Mouse (Mus musculus) heart, postnatal 14 days (tissue): ENCODE data around the gene Igsf6. TPM values are rescaled to one million over a fixed set of nuclear protein-coding genes. Genes with fewer than 3 reads are reported as not detected.
"Not testable (repeated sequence)": the region's sequence is repeated elsewhere in the genome, so short reads cannot be mapped to it uniquely, and the experiment has no call there.

ENCODE experiments used
- DNase-seq, 2 experiments: peaks; one replicate each; pipeline ENCODE4 v3.0.0; 2021 to 2022
- intact Hi-C: fragments of 180-260 bp; cut with DNase I; formaldehyde crosslinking; loops from one replicate; pipeline ENCODE4 v1.15.1; 2025
- total RNA-seq, 2 experiments: library from RNA; stranded (reverse); gene quantifications; 2 replicates each; pipeline ENCODE4 v1.2.3; 2021

Gene Igsf6
- total RNA-seq, 2 experiments from 2014 or later = 1.3 to 1.4 TPM

DNA sequence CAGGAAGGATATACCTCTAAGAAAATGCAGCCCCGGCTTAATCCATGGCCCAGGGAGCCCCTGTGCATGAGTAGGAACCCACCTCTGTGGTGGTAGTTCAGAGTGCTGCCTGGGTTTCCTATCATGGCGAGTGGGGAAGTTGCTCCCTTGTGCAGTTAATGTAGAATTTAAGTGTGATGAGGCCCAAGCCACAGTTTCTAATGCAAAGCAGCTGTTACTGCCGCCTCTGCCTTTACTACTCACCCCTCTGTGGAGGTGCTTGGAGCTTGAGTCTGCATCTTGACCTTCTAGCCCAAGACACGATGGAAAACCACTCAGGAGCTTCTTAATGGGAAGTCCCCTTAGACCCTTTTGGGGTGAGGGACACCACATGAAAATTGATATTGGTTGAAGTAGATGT lies 3.1 kb downstream of the Igsf6 start:
- intact Hi-C loops = loop anchor here (5.0 kb wide), 1 partner anchor 34 kb away; no protein-coding TSS in a partner anchor
- no peak for DNase-seq

DNA sequence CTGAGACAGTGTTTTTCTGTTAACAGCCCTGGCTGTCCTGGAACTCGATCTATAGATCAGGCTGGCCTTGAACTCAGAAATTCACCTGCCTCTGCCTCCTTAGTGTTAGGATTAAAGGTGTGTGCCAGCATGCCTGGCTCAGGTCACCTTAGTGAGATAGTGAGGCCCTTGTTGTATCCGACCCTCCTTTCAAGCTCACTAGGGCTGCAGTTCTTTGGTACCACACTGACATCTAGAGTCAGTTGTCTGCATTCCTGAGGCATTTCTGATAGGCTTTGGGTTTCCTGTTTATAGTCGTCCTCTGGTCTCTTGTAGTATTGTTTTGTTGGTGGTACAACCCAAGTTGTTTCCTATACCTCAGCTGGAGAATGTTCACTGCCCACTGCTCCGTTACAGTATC lies 10.1 kb downstream of the Igsf6 start:
- intact Hi-C loops = loop anchor here (1.0 kb wide), 1 partner anchor 130 kb away; no protein-coding TSS in a partner anchor
- DNase-seq = peak in 1 of 2 experiments; percentile 42

DNA sequence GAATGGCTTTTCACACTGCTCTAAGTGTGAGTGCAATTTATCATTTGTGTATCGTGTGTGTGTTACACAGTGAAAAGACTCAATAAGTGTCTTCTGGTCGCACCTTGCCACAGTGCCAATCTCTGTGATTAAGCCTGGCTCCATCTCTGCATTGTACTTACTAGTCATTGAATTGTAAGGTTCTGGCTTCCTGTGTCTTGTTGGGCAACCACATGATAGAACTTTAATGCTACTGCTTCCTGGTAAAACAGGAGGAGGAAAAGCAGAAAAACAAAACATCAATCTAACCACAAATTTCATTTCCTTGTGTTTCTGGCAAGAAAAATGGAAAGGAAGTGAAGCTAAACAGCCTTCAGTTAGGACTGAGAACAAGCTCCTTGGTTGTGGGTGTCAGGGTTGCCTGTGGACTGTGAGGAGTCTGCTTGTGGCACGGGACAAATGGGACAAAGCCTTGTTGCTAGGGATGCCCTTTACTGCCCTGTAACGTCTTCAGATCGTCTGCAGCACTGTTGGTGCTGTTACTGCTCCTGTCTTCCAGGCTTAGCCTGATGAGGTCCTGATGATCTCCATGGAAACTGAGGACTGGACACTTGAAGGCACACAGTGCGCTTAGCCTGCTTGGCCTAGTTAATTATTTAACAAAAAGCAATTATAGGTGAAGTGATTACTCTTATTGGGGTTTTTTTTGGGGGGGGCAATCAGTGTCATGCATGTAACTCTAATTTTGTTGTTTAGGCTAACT lies 14.7 kb downstream of the Igsf6 start:
- no peak for DNase-seq
- intact Hi-C loops = no loop called here

- no peak for DNase-seq
- intact Hi-C loops = no loop called here
Measured at GRCm38 (mm10) chr7:121053071-121053470, 21.3 kb downstream of the Igsf6 start.

DNA sequence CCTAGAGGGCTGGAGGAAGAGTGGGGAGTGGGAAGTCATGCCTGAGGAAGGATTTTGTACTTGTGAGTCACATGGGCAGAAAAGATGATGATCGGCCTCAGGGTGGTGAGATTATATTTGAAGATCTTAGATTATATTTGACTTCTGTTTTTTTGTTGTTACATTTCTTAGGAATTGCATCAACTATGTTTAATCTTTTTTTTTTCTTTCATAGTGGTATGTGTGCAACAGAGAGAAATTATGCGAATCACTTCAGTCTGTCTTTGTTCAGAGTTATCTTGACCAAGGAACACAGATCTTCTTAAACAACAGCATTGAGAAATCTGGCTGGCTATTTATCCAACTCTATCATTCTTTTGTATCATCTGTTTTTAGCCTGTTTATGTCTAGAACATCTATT lies 26.7 kb downstream of the Igsf6 start:
- no peak for DNase-seq
- intact Hi-C loops = no loop called here

DNA sequence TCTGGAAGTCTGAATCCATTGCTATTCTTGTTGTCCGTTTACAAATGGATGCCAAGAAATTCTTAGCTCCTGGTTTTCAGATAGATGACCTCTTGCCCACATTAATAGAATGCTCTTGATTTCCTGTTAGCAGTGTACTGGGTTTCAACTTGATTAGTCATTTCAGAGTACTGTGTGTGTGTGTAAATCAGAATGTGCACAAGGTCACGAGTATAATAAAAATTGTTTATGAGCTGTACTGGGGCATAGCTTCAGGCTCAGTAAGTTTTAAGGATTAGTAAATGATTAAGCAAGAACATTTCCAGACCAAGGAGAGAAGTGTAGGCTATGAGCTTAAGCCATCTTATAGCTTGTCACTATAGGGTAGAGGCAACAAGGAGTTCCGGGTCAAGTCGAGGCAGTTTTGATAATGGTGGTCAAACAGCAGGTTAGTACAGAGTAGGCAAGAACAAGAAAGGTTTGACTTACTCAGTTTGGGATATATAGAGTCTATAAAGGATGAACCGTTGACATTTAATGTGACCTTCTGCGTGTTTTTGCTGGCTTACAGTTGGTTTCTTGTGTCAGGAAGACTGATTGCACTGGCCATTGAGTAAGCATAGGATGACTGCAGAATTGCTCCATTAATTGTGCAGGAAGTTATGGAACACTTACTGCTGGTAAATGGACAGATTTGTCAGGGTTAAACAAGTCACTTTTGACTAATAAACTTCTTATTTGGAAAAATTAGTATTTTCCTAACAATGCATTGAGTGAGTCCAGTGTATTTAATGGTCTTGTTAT lies 28.5 kb downstream of the Igsf6 start:
- intact Hi-C loops = no loop called here

DNA sequence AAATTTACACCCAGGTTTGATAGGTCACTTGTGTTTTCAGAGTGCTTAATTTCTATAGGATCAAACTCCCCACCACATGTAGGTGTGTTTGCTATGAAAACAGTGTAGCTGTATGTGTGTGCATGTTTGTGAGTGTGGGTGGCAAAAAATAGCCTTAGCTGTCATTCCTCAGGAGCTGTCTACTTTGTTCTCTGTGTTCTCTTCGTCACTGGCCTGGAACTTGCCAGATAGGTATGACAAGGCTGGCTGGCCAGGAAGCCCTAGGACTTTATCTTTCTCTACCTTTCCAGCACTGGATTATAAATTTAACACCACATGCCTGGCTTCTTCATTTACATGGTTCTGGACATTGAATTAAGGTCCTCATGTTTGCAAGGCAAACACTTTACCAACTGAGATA lies 30.1 kb downstream of the Igsf6 start:
- intact Hi-C loops = no loop called here
- peak; percentile 20 to 32 for DNase-seq

More for the DNA sequence above, 28.5 kb downstream of the Igsf6 start:
- no peak for DNase-seq

DNA sequence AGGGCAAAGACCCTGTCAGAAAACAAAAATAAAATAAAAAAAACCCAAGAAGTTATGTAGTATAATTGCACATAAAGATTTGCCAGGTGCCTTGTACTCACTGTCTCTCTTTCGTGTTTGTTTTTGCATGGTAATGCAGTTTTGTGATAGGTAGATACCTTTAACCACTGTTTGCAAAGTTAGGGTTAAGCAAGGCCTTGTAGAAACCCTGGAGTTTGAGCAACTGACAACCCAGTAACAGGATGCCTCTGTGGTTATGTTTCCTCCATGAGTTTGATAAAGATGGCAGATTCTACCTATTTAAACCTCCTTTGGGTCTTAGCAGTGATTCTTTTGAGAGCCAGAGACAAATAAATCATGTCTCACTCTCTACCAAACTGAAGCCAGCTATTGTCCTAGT lies 30.9 kb downstream of the Igsf6 start:
- intact Hi-C loops = no loop called here

DNA sequence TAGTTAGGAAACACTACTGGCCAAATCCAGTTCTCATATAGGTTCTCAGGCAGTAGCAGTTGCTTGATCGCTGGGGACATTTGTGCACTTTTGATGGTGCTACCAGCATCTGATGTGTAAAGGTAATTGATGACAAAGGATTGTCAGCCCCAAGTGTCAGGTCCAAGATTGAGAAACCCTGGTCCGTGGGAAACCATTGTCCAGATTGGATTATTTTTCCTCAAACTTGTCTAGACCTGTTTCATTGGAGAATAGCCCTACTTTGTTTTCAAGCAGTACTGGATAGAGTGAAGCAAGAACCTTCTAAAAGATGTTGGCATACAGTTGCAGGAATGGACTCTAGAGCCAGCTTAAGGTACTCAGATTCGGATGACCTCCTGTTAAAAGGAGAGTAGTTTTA lies 31.4 kb downstream of the Igsf6 start:
- intact Hi-C loops = no loop called here
- no peak for DNase-seq

More for the DNA sequence above, 30.9 kb downstream of the Igsf6 start:
- no peak for DNase-seq

DNA sequence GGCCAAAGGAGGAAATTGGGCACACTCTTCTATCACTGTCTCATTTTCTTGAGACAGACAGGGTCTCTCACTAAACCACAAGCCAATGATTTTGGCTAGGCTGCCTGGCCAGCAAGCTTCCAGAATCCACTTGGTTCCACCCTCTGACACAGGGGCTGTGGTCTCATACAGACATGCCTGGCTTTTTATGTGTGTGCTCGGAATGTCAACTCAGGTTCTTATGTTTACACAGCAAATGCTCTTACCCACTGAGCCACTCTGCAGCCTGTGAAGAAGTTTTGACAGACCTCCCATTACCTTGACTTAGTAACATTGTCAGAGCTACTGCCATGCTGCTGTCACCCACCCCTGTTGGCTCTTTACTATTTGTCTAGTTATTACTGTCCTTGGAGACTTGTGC lies 32.4 kb downstream of the Igsf6 start:
- intact Hi-C loops = no loop called here
- no peak for DNase-seq

- DNase-seq = no peak
- intact Hi-C loops = no loop called here
Measured at GRCm38 (mm10) chr7:121040595-121040994, 33.8 kb downstream of the Igsf6 start.

DNA sequence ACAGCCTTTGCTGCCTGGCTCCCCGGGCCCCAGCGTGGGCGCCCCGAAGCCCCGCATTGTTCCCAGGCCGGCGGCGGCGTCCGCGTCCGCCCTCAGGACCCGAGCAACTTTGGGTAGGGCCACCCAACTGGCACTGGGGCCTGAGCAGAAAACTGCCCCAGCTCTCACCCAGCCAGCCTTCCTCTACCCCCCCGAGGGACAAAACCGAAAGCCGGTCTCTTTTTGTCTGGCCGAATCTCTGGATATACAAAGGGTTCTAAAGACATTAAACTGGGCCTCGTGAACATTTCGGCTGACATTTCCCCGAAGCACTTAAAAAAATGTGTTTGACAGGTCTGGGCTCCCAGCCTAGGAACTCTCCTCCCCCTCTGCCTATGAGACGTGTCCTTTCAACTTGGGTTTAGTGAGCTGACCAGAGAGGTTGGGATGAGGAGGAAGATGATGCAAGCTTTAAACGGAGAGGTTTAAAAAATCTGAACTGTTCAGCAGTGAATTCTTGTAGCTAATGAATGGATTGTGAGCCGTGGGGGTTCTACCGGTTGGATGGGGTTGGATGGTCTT lies 39.1 kb downstream of the Igsf6 start:
- intact Hi-C loops = loop anchor here (5.0 kb wide), 1 partner anchor 37 kb away; the partner anchor contains the start of gene Igsf6
- DNase-seq = peak in 1 of 2 experiments; percentile 43

DNA sequence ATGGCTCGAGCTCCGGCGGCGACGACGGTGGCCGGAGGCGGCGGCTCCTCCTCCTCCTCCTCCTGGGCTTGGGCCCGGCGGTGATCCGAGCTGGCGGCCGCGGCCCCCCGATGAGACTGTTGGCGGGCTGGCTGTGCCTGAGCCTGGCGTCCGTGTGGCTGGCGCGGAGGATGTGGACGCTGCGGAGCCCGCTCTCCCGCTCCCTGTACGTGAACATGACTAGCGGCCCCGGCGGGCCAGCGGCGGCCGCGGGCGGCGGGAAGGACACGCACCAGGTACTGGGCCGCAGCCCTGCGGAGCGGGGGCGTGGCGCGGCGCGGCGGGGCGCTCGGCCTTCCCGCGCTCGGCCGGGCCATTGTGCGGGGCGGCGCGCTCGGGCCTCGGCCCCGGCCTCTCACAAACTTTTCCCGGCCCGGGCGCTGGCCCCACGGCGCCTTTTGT lies 39.7 kb downstream of the Igsf6 start:
- no peak for DNase-seq
- intact Hi-C loops = loop anchor here (5.0 kb wide), 3 partner anchors 38 to 192 kb away; partner anchors contain the start of genes Cdr2, Eef2k, Igsf6 and Mfsd13b

DNA sequence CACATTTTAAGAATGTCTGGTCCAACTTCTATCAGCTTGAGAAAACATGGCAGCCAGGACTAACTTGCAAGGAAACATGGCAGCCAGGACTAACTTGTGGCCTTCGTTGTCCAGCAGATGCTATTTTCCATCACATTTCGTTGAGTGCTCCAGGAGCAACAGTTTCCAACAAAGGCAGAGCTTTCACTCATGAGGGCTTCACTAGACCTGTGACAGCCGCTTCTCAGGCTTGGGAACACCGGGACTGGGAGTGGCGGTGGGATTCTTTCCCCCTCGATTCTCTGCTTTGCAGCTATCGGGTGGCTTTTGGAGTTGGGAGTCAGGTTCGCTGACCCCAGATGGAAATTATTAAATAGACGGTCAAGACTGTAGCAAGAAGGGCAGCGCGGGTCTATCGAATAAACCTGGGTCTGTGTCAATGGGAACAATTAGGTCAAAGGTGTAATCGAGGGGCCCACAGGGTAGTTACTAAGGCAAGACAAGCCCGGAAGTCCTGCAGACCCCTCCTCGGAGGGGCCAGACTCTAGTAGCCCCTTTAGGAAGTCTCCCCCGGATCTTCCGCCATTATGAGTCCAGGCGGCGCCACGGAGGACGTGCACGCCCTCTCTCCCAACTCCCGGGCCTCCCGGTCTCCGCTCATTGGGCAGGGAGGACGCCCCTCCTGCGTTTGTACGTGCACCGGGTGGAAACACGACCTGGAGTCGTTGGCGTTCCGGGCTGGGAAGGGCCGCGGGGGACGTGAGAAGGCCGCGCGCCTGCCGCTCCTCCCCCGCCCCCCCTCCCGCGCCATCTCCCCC lies 40.3 kb downstream of the Igsf6 start, which contains the start of gene Mettl9:
TSS of gene Mettl9 (plus strand) at position 590 of the 797 bp plus-strand sequence.
- DNase-seq = peak; percentile 94 to 96
- intact Hi-C loops = loop anchor here (5.0 kb wide), 2 partner anchors 52 to 192 kb away; partner anchors contain the start of genes Cdr2, Eef2k and Mfsd13b

DNA sequence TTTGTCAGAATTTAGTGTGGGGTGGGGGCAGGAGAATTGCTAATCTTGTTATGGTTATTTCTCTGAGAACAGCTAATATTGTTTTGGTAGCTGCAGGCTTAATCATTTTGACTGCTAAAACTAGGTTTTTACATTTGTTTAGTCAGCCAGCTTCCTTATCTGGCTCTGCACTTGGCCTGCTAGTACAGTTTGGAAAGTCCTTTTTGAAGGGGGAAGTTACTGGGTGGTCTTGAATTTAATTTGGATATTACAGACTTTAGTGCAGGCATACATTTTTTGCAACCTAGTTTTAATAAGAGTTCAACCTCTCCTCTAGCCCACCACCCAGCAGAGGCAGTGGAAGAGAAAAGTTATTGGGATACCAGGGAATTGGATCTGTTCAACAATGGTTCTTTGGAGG lies 44.4 kb downstream of the Igsf6 start:
- DNase-seq = not testable (repeated sequence)
- intact Hi-C loops = loop anchor here (5.0 kb wide), 2 partner anchors 48 to 188 kb away; partner anchors contain the start of genes Cdr2, Eef2k and Mfsd13b

DNA sequence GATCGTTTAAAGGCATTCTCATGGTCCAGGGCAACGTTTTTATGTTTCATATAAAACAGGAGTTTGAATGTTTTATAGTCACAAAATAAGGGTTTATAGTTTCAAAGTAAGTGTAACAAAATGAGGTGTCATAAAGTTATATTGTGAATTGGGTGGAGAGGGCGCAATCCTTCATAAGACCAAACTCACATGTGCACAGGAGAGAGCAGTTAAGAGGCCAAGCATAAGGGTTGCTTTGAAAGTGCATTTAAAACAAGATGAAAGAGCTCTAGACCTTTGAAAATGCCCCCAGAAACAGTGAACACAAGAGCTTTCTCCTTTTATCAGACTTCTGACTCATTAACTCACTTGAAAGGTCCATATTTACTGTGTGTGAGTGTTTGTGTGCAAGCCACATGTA lies 48.1 kb downstream of the Igsf6 start:
- intact Hi-C loops = no loop called here

GRCm38 (mm10) chr7:121025221-121026008 lies 49.0 kb downstream of the Igsf6 start:
- DNase-seq = no peak
- intact Hi-C loops = no loop called here

More for the DNA sequence above, 48.1 kb downstream of the Igsf6 start:
- no peak for DNase-seq

- peak in 1 of 2 experiments; percentile 17 for DNase-seq
- intact Hi-C loops = no loop called here
Measured at GRCm38 (mm10) chr7:121020277-121020676, 54.1 kb downstream of the Igsf6 start.

DNA sequence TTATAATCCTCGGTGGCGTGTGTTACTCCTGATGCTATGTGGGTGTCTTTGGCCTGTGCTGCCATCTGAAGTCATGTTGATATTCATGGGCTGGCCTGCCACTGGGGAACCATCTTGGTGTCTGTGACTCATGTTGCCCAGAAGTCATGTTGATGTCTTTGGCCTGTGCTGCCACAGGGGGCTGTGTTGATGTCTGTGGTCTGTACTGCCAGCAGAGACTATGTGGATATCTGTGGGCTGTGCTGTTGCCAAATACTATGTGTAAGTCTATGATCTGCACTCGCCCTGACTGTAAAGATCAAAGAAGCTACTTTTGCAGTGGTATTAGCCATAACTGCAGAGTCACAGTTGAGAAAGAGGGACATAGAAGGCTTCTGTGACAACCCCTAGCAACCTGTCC lies 55.6 kb downstream of the Igsf6 start:
- intact Hi-C loops = loop anchor here (10.0 kb wide), 1 partner anchor 106 kb away; no protein-coding TSS in a partner anchor
- no peak for DNase-seq
